Mouse (Mus musculus): ENCODE data around the gene Rock2.

DNA sequence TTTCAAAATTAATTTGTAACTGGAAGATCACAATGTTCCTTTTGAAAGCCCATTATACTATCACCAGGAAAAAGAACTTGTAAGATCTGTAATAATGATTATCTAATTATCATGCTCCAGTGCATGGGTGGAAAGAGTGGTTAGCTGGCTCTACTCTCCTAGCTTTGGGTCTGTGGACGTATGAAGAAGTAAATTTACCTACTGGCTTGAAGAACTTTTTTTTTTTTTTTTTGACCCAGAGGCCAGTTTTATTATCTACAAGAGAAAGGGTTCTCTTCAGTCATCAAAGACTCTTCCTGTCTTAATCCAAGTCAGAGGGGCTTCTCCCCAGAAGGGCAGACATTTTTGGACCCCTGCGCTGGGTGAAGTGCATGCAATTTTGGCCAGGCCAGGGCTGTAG, 1.7 kb upstream of the Rock2 start:
- no peak for TF ChIP-seq POLR2A (IDR thresholded peaks at IDR 0.05; ENCODE audit: low read depth, low read length)
- no peak for TF ChIP-seq CTCF (conservative IDR thresholded peaks at IDR 0.05; ENCODE audit: insufficient read depth, insufficient read length, low read depth, low read length)
